Mouse (Mus musculus) testis, adult 2 months (tissue): ENCODE measurements around the gene Hipk1. TPM values are rescaled to one million over a fixed set of nuclear protein-coding genes. Genes with fewer than 3 reads are reported as not detected.
A peak's percentile ranks its signal among the peaks of the same experiment; 100 is the strongest.
"Not testable (repeated sequence)": the region's sequence is repeated elsewhere in the genome, so short reads cannot be mapped to it uniquely, and the experiment has no call there.

Source experiments
- H3K27ac ChIP-seq: fragments of 200-500 bp; 2 replicates; pipeline ENCODE4 v1.5.1; 2012; ENCODE audit warnings: low read depth, low read length; ENCODE audit not compliant: control insufficient read depth, insufficient read depth
- H3K27me3 ChIP-seq: fragments of 200-500 bp; 2 replicates; pipeline ENCODE4 v1.6.1; 2012; ENCODE audit warnings: mild to moderate bottlenecking, low read length, moderate library complexity; ENCODE audit not compliant: control insufficient read depth, insufficient read depth
- H3K36me3 ChIP-seq: fragments of 200-500 bp; 2 replicates; pipeline ENCODE4 v1.6.1; 2012; ENCODE audit warnings: mild to moderate bottlenecking, low read length; ENCODE audit not compliant: control insufficient read depth, insufficient read depth
- H3K4me1 ChIP-seq: fragments of 200-500 bp; 2 replicates; pipeline ENCODE4 v1.6.1; 2012; ENCODE audit warnings: low read length; ENCODE audit not compliant: control insufficient read depth, insufficient read depth
- H3K4me3 ChIP-seq: fragments of 200-500 bp; 2 replicates; pipeline ENCODE4 v1.5.1; 2012; ENCODE audit warnings: low read depth, mild to moderate bottlenecking, low read length, moderate library complexity, mixed read lengths; ENCODE audit not compliant: control insufficient read depth
- CTCF ChIP-seq: fragments of 200-500 bp; IDR thresholded peaks from 2 replicates; pipeline ENCODE4 v1.5.1; 2012; ENCODE audit warnings: low read depth, mild to moderate bottlenecking, inconsistent platforms, low read length, moderate library complexity; ENCODE audit not compliant: control insufficient read depth, insufficient read depth, insufficient replicate concordance
- POLR2A ChIP-seq: fragments of 200-500 bp; IDR thresholded peaks from 2 replicates; pipeline ENCODE4 v1.6.1; 2012; ENCODE audit warnings: low read depth, mild to moderate bottlenecking, inconsistent platforms, low read length, moderate library complexity; ENCODE audit not compliant: control insufficient read depth
- polyA plus RNA-seq: library from polyadenylated mRNA; depleted of rRNA; stranded (reverse); fragments of >200 nt; gene quantifications from 2 replicates; pipeline ENCODE4 v1.2.3, GENCODE M21; 2012; rRNA removed

Gene Hipk1
- polyA plus RNA-seq: 203 and 224 TPM in 2 replicates

- H3K27me3 ChIP-seq: no peaks in the 10 kb centered on the region
- H3K4me3 ChIP-seq: peak within 1 kb of the TSS; percentile 100
- H3K36me3 ChIP-seq: no peaks in the 10 kb centered on the region
- H3K4me1 ChIP-seq: peaks cover 7% of the 10 kb centered on the region
- peak within 1 kb of the TSS; percentile 100 for H3K27ac ChIP-seq
- no peak for TF ChIP-seq CTCF
- peak; percentile 96 for TF ChIP-seq POLR2A
These were observed at the start of gene Hipk1 for GRCm38 (mm10) chr3:103791230-103792110. Gene Hipk1 (minus strand): TSS chr3:103791563.

GRCm38 (mm10) chr3:103840946-103841345, 49.6 kb upstream of the Hipk1 start:
- H3K27ac ChIP-seq, H3K4me3 ChIP-seq, H3K27me3 ChIP-seq, H3K36me3 ChIP-seq, H3K4me1 ChIP-seq: not testable (repeated sequence)

- not testable (repeated sequence) for H3K36me3 ChIP-seq, H3K4me1 ChIP-seq, H3K27ac ChIP-seq, H3K27me3 ChIP-seq, H3K4me3 ChIP-seq
These were observed 48.8 kb upstream of the Hipk1 start for GRCm38 (mm10) chr3:103840195-103840594.

- H3K27ac ChIP-seq: no peak overlapping the region
These were observed 48.3 kb upstream of the Hipk1 start for GRCm38 (mm10) chr3:103839711-103840110.

GRCm38 (mm10) chr3:103836453-103836852, 45.1 kb upstream of the Hipk1 start:
- TF ChIP-seq POLR2A: no peak
- no peak for TF ChIP-seq CTCF
- H3K4me3 ChIP-seq: no peak overlapping the region
- no peaks in the 10 kb centered on the region for H3K27me3 ChIP-seq

More at GRCm38 (mm10) chr3:103839711-103840110, 48.3 kb upstream of the Hipk1 start:
- no peaks in the 10 kb centered on the region for H3K27me3 ChIP-seq
- no peaks in the 10 kb centered on the region for H3K36me3 ChIP-seq
- H3K4me3 ChIP-seq: no peak overlapping the region
- no peaks in the 10 kb centered on the region for H3K4me1 ChIP-seq
- TF ChIP-seq POLR2A (no peak), CTCF (no peak)

GRCm38 (mm10) chr3:103835951-103836310, 44.6 kb upstream of the Hipk1 start:
- no peak overlapping the region for H3K27ac ChIP-seq
- no peaks in the 10 kb centered on the region for H3K36me3 ChIP-seq
- H3K4me1 ChIP-seq: no peaks in the 10 kb centered on the region
- TF ChIP-seq POLR2A (no peak), CTCF (no peak)
- no peak overlapping the region for H3K4me3 ChIP-seq
- no peaks in the 10 kb centered on the region for H3K27me3 ChIP-seq

More at GRCm38 (mm10) chr3:103836453-103836852, 45.1 kb upstream of the Hipk1 start:
- no peaks in the 10 kb centered on the region for H3K36me3 ChIP-seq
- no peak overlapping the region for H3K27ac ChIP-seq
- H3K4me1 ChIP-seq: no peaks in the 10 kb centered on the region

- Histone ChIP-seq H3K4me3 (no peak overlapping the region), H3K27ac (no peak overlapping the region), H3K36me3 (no peaks in the 10 kb centered on the region), H3K4me1 (no peaks in the 10 kb centered on the region), H3K27me3 (no peaks in the 10 kb centered on the region)
- no peak for TF ChIP-seq POLR2A
These were observed 44.0 kb upstream of the Hipk1 start for GRCm38 (mm10) chr3:103835272-103835950.
